Mouse (Mus musculus): ENCODE results near the gene Bmx. TPM values are rescaled to one million over a fixed set of nuclear protein-coding genes. Genes with fewer than 3 reads are reported as not detected.

Gene Bmx
- polyA plus RNA-seq, 1 experiment from 2014 or later: 0.32 TPM

DNA sequence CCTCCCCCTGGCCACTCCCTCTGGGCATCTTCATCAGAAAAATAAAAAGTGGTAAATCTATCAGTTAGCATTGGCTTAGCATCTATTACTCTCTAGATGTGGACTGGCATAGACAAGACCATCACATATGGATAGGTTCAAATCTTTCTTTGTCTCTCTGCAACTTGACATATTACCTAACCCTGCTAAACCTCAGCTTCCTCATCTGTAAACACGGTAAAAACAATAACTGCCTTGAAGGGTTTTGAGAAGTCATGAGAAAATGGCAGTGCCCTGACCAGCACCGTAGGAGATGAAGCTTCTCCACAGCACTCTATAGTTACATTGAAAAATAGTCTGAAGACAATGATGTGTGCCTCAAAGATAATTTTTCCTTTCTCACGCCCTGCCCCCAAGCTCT, 1.5 kb downstream of the Bmx start:
- 85% methylated on average over 3 of the region's 3 CpGs for WGBS
- no peak for ATAC-seq (ENCODE audit: insufficient number of reproducible peaks, insufficient read depth, low FRiP score, low TSS enrichment, low read depth)
- no peaks in the 10 kb centered on the region for H3K36me3 ChIP-seq

DNA sequence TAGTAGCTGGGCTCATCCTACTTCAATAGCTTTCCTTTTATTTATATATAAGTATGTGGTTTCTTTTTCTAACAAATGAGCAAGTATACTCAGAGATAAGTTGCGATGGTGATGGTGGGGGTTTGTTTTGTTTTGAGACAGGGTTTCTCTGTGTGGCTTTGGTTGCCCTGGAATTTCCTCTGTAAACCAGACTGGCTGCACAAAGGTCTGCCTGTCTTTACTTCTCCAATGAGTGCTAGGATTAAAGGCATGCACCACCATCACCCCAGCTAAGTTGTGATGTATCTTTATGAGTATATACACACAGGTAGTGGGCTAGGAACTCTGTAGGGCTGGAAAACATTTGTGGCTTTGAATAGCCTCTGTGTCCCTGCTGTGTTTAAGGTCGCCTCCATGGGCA, 11.3 kb downstream of the Bmx start:
- H3K36me3 ChIP-seq: no peaks in the 10 kb centered on the region
- no peak overlapping the region for H3K4me2 ChIP-seq
- peaks cover 24% of the 10 kb centered on the region for H3K27me3 ChIP-seq
- no peaks in the 10 kb centered on the region for H3K9me3 ChIP-seq
- WGBS: 43% methylated on average over 2 of the region's 2 CpGs
- H3K4me3 ChIP-seq: no peak overlapping the region
- ATAC-seq (ENCODE audit: insufficient number of reproducible peaks, insufficient read depth, low FRiP score, low TSS enrichment, low read depth): no peak
- H3K27ac ChIP-seq: no peak overlapping the region
- H3K4me1 ChIP-seq: no peaks in the 10 kb centered on the region
- no peak overlapping the region for H3K9ac ChIP-seq

More for the DNA sequence above, 1.5 kb downstream of the Bmx start:
- H3K9ac ChIP-seq: no peak overlapping the region
- no peak overlapping the region for H3K4me2 ChIP-seq
- H3K4me3 ChIP-seq: no peak overlapping the region
- no peak overlapping the region for H3K27ac ChIP-seq
- no peaks in the 10 kb centered on the region for H3K4me1 ChIP-seq
- no peaks in the 10 kb centered on the region for H3K9me3 ChIP-seq
- peaks cover 36% of the 10 kb centered on the region for H3K27me3 ChIP-seq

DNA sequence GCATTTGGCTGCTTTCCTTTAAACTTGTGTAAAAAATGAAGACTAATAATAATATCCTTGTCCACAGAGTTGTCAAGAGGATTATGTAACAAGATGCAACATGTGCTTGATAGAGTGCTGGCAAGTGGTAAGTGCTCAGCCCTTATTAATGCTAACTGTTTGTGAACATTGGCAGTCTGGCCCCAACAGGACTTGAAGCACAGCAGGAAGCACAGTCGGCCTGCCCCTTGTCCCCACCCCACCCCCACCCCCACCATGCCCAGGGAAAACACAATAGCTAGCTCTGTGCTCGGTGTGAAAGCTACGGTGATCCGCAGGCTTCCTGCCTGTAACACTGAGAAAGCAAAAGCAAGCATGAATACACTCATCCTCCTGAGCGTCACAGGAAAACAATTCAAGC, 12.3 kb downstream of the Bmx start:
- Histone ChIP-seq H3K27me3 (peaks cover 17% of the 10 kb centered on the region), H3K4me3 (no peak overlapping the region), H3K9me3 (no peaks in the 10 kb centered on the region), H3K9ac (no peak overlapping the region), H3K4me2 (no peak overlapping the region; the same call in 1 of the 2 replicates), H3K36me3 (no peaks in the 10 kb centered on the region), H3K4me1 (no peaks in the 10 kb centered on the region), H3K27ac (no peak overlapping the region)
- 25% methylated on average over 5 of the region's 5 CpGs for WGBS
- ATAC-seq (ENCODE audit: insufficient number of reproducible peaks, insufficient read depth, low FRiP score, low TSS enrichment, low read depth): no peak

DNA sequence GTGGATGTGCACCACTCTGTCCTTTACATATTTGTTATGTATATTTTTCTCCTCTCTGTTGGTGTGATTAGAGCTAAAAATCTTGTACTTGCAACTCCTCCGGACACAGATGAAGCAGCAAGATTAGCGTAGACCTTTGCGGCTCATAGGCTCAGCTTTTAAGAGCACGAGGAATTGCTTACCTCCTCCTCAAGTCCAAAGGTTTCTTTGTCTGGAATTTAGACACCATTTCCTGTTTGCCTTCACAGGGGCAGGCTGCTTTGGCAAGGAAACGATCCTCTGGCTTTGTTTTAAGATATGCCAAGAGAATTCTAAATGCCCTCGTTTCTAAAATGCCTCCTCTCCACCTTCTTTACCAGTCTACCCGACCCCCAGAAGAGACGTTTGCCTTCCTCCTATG, 24.6 kb downstream of the Bmx start:
- Histone ChIP-seq H3K27ac (no peak overlapping the region), H3K27me3 (peaks cover 9% of the 10 kb centered on the region; the same call in 1 of the 2 replicates), H3K4me1 (no peaks in the 10 kb centered on the region), H3K9me3 (no peaks in the 10 kb centered on the region), H3K4me2 (no peak overlapping the region), H3K36me3 (no peaks in the 10 kb centered on the region), H3K9ac (no peak overlapping the region), H3K4me3 (no peak overlapping the region)
- no peak for ATAC-seq (ENCODE audit: insufficient number of reproducible peaks, insufficient read depth, low FRiP score, low TSS enrichment, low read depth)
- WGBS: 54% methylated on average over 8 of the region's 8 CpGs

DNA sequence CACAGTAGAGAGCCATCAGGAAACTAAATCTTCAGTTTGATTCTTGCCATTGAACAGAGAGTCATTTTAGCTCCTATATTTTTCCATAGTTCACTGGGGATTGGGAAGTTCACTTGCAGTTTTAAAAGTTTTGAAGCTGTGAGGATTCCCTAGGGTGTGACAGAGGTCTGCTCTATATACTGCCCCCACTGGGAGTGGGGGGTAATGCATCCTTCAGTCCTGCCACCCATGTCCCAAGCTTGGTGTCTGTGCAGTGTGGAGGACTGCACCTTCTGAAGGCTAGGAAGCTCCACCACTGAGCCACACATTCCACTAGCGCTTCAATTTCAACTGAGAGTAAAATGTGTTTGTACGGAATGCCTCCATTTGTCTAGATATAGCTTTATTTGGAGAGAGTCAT, 36.0 kb downstream of the Bmx start:
- H3K4me3 ChIP-seq: no peak overlapping the region
- no peak overlapping the region for H3K9ac ChIP-seq
- ATAC-seq (ENCODE audit: insufficient number of reproducible peaks, insufficient read depth, low FRiP score, low TSS enrichment, low read depth): no peak
- H3K9me3 ChIP-seq: no peaks in the 10 kb centered on the region
- peaks cover 15% of the 10 kb centered on the region; the same call in 1 of the 2 replicates for H3K27me3 ChIP-seq
- no peaks in the 10 kb centered on the region for H3K4me1 ChIP-seq
- no peaks in the 10 kb centered on the region for H3K36me3 ChIP-seq
- 71% methylated on average over 2 of the region's 2 CpGs for WGBS
- H3K27ac ChIP-seq: no peak overlapping the region
- no peak overlapping the region for H3K4me2 ChIP-seq

DNA sequence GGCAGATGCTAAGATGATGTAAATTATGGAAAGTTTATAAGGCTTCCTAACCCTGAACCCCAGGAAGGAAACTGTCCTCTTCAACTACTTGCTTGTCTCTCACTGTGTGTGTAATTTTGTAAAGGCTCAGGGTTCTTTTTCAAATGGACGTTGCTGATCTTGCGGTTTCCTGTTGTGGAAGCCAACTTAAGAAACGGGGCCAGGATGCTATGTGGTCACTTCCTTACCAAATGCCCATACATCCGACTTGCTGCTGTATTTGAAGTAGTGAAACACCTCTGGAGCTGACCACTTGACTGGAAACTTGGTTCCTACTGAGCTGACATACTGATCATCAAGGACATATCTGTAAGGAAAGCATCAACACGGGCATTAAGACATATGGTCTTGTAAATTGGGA, 57.4 kb downstream of the Bmx start:
- H3K27me3 ChIP-seq: peaks cover 3% of the 10 kb centered on the region; the same call in 1 of the 2 replicates
- H3K9ac ChIP-seq: no peak overlapping the region
- no peak for ATAC-seq (ENCODE audit: insufficient number of reproducible peaks, insufficient read depth, low FRiP score, low TSS enrichment, low read depth)
- no peak overlapping the region for H3K4me2 ChIP-seq
- no peaks in the 10 kb centered on the region for H3K36me3 ChIP-seq
- WGBS: 79% methylated on average over 5 of the region's 5 CpGs
- no peaks in the 10 kb centered on the region for H3K9me3 ChIP-seq
- no peak overlapping the region for H3K27ac ChIP-seq
- no peak overlapping the region for H3K4me3 ChIP-seq
- H3K4me1 ChIP-seq: no peaks in the 10 kb centered on the region

DNA sequence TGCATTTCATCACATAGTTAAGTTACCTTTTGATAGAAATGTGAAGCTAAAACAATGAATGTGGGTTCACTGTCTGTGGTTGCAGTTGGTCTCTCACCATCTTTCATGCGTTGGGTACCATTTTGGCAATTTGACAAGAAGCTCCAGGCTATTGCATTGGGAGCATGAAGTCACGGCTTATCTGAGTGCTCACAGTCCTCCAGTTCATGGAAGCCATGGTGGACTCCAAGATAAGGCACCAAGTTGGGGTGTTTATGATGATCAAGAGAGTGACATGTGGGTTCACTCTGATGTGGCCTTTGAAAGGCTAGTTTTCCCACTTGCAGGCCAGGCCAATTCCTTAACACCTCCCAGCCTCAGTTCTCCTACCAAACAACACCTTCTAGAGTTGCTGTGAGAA, 60.3 kb downstream of the Bmx start:
- H3K36me3 ChIP-seq: no peaks in the 10 kb centered on the region
- no peaks in the 10 kb centered on the region for H3K9me3 ChIP-seq
- H3K9ac ChIP-seq: no peak overlapping the region
- no peak overlapping the region for H3K4me3 ChIP-seq
- H3K4me2 ChIP-seq: no peak overlapping the region
- 83% methylated on average over 2 of the region's 2 CpGs for WGBS
- peaks cover 9% of the 10 kb centered on the region; the same call in 1 of the 2 replicates for H3K27me3 ChIP-seq
- H3K27ac ChIP-seq: no peak overlapping the region
- no peak for ATAC-seq (ENCODE audit: insufficient number of reproducible peaks, insufficient read depth, low FRiP score, low TSS enrichment, low read depth)
- no peaks in the 10 kb centered on the region for H3K4me1 ChIP-seq

DNA sequence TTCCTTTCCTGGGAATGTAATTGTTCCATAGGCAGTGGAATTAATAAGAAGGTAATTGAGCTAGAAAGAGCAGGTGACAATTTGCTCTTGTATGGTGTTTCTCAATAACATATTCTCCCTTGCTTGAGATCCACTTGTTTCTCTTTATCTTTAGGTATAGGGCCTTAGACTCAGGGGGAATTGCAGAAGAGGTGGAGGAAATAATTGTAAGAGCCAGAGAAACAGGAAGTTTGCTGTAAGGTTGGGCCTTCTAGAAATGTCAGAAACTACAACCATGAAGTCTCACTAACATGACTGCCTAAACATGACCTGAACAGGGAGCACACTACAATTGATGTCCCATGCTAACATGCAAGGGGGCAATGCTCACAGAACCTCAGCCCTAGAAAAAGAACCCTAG, 68.1 kb downstream of the Bmx start:
- Histone ChIP-seq H3K36me3 (no peaks in the 10 kb centered on the region), H3K27me3 (peaks cover 30% of the 10 kb centered on the region), H3K4me2 (no peak overlapping the region), H3K4me1 (no peaks in the 10 kb centered on the region), H3K27ac (no peak overlapping the region), H3K4me3 (no peak overlapping the region), H3K9me3 (no peaks in the 10 kb centered on the region), H3K9ac (no peak overlapping the region)
- no peak for ATAC-seq (ENCODE audit: insufficient number of reproducible peaks, insufficient read depth, low FRiP score, low TSS enrichment, low read depth)

DNA sequence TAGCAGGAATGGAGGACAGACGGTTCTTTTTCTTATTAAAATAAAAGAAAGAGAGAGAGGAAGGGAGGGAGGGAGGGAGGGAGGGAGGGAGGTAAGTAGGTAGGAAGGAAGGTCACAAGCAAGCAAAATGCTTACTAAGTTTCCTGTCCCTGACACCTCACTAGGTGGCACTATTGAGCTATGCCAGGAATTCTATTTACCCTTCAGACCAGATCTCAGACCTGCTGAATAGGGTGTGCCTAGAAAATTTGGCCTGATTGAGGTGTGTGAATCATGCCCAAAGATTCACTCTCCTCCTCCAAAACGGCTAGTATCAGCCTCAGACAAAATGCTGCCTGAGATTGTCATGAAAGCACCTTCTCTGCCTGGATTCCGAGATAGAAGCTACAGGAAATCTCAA, 74.1 kb downstream of the Bmx start:
- no peak overlapping the region for H3K9ac ChIP-seq
- no peaks in the 10 kb centered on the region for H3K36me3 ChIP-seq
- no peaks in the 10 kb centered on the region for H3K9me3 ChIP-seq
- no peak overlapping the region for H3K4me2 ChIP-seq
- no peak for ATAC-seq (ENCODE audit: insufficient number of reproducible peaks, insufficient read depth, low FRiP score, low TSS enrichment, low read depth)
- WGBS: 35% methylated on average over 3 of the region's 3 CpGs
- no peak overlapping the region for H3K4me3 ChIP-seq
- H3K27ac ChIP-seq: no peak overlapping the region
- no peaks in the 10 kb centered on the region for H3K4me1 ChIP-seq
- peaks cover 35% of the 10 kb centered on the region for H3K27me3 ChIP-seq

DNA sequence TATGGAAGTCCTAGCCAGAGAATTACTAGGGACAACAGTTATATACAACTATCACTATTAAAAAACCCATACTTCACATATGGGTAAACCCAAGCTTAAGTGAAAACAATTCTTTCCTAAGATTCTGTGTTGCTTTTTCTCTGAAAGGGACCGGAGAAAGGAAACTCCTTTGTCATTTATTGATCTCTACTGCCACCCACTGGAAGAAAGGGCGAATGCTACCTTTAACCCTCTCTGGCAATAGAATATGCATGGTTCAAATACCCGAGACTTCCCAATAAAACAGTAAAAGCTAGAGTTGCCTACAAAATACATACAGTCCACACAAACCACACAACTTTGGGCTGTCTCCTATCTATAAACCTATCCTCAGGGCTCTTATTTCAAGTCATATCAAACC, 78.2 kb downstream of the Bmx start:
- no peaks in the 10 kb centered on the region for H3K4me1 ChIP-seq
- ATAC-seq (ENCODE audit: insufficient number of reproducible peaks, insufficient read depth, low FRiP score, low TSS enrichment, low read depth): no peak
- no peak overlapping the region for H3K9ac ChIP-seq
- no peaks in the 10 kb centered on the region for H3K9me3 ChIP-seq
- H3K27me3 ChIP-seq: peaks cover 38% of the 10 kb centered on the region
- no peak overlapping the region for H3K4me2 ChIP-seq
- no peaks in the 10 kb centered on the region for H3K36me3 ChIP-seq
- H3K4me3 ChIP-seq: no peak overlapping the region
- no peak overlapping the region for H3K27ac ChIP-seq
- WGBS: 12% methylated on average over 3 of the region's 3 CpGs

DNA sequence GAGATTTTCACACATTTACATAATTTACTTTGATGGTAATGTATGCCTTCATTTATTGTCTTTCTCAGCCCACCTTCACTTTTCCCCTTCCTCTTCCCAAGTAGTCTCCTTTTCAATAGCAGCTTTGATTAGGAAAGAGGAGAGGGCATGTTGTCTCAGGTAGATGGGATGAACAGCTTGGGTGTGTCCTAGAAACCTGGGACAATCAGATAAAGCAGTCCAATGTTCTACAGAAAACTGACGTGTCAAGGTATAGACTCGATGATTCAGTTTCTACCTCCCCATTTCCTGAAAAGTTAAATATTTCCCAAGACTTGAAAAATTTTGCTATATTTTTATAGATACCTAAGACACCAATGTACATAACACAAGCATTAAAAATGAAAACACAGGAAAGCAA, 79.1 kb downstream of the Bmx start:
- no peak overlapping the region for H3K4me3 ChIP-seq
- H3K4me2 ChIP-seq: no peak overlapping the region
- no peaks in the 10 kb centered on the region for H3K4me1 ChIP-seq
- no peaks in the 10 kb centered on the region for H3K9me3 ChIP-seq
- no peaks in the 10 kb centered on the region for H3K36me3 ChIP-seq
- peaks cover 40% of the 10 kb centered on the region for H3K27me3 ChIP-seq
- no peak overlapping the region for H3K27ac ChIP-seq
- WGBS: 73% methylated on average over 2 of the region's 2 CpGs
- no peak for ATAC-seq (ENCODE audit: insufficient number of reproducible peaks, insufficient read depth, low FRiP score, low TSS enrichment, low read depth)
- H3K9ac ChIP-seq: no peak overlapping the region

DNA sequence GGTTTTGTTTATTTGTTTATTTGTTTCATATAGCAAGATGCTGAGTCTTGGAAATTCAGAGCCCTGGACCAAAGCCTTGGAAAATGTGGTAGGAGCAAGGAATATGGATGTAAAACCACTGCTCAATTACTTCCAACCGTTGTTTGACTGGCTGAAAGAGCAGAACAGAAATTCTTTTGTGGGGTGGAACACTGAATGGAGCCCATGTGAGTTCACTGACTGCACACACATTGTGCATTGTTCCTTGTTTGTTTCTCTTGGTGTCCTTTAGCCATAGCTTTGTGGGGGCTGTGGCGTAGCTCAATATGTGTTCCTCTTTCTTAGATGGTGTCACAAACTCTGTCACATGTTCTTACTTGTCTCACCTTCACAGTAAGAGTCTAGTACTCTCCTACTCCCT, 82.2 kb downstream of the Bmx start:
- Histone ChIP-seq H3K9ac (no peak overlapping the region), H3K4me2 (no peak overlapping the region), H3K36me3 (no peaks in the 10 kb centered on the region), H3K27ac (no peak overlapping the region), H3K9me3 (no peaks in the 10 kb centered on the region), H3K27me3 (peaks cover 28% of the 10 kb centered on the region), H3K4me3 (no peak overlapping the region), H3K4me1 (no peaks in the 10 kb centered on the region)
- WGBS: 63% methylated on average over 2 of the region's 2 CpGs
- no peak for ATAC-seq (ENCODE audit: insufficient number of reproducible peaks, insufficient read depth, low FRiP score, low TSS enrichment, low read depth)

DNA sequence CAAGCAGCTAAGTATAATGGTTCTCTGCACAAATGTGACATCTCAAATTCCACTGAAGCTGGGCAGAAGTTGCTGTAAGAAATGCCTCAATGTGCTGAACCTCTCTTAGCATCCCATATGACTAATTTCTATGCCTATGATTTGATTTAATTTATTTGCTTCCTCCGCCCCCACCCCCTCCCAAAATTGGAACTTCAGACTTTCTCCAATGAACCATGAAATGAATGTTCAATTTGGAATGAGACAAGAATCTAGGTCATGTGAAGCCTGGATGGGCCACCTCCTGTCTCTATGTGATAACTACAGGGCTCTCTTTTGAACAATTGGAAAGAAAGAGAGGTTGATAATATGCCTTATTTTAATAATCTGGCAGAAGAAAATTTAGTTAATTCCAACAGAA, 82.7 kb downstream of the Bmx start:
- Histone ChIP-seq H3K9me3 (no peaks in the 10 kb centered on the region), H3K4me1 (no peaks in the 10 kb centered on the region), H3K36me3 (no peaks in the 10 kb centered on the region), H3K4me2 (no peak overlapping the region), H3K27ac (no peak overlapping the region), H3K27me3 (peaks cover 28% of the 10 kb centered on the region), H3K4me3 (no peak overlapping the region), H3K9ac (no peak overlapping the region)
- ATAC-seq (ENCODE audit: insufficient number of reproducible peaks, insufficient read depth, low FRiP score, low TSS enrichment, low read depth): no peak
- 90% methylated on average over 1 of the region's 1 CpGs for WGBS

Measured in embryonic facial prominence, embryonic 13.5 days (tissue).